Mouse (Mus musculus) midbrain, postnatal 0 days (tissue): ENCODE data around the gene Rag1. TPM values are rescaled to one million over a fixed set of nuclear protein-coding genes. Genes with fewer than 3 reads are reported as not detected.
A peak's percentile ranks its signal among the peaks of the same experiment; 100 is the strongest.

Source experiments
- ATAC-seq: fragments of 200-750 bp; cut with Nextera tagmentation; 2 replicates; pipeline ENCODE4 v1.8.0; 2017; ENCODE audit warnings: moderate number of reproducible peaks, mild to moderate bottlenecking, moderate TSS enrichment, moderate library complexity; ENCODE audit not compliant: low FRiP score
- DNase-seq: peaks from one replicate; pipeline ENCODE4 v3.0.0-alpha.2; 2015; ENCODE audit warnings: low spot score
- H3K27ac ChIP-seq: fragments of 300-500 bp; sonication (generic); 2 replicates; pipeline ENCODE4 v1.5.1; 2014; ENCODE audit warnings: low read depth, mild to moderate bottlenecking, low read length, mixed read lengths
- H3K27me3 ChIP-seq: fragments of 300-500 bp; sonication (generic); 2 replicates; pipeline ENCODE4 v1.6.1; 2014; ENCODE audit warnings: low read length, control low read depth, mixed read lengths; ENCODE audit not compliant: insufficient read depth
- H3K36me3 ChIP-seq: fragments of 300-500 bp; sonication (generic); 2 replicates; pipeline ENCODE4 v1.6.1; 2014; ENCODE audit warnings: low read length, control low read depth, mixed read lengths; ENCODE audit not compliant: insufficient read depth
- H3K4me1 ChIP-seq: fragments of 300-500 bp; sonication (generic); 2 replicates; pipeline ENCODE4 v1.6.1; 2014; ENCODE audit warnings: mild to moderate bottlenecking, control low read depth, antibody characterized with exemption, low read length, mixed read lengths; ENCODE audit not compliant: insufficient read depth
- H3K4me2 ChIP-seq: fragments of 300-500 bp; sonication (generic); 2 replicates; pipeline ENCODE4 v1.6.1; 2014; ENCODE audit warnings: low read depth, mild to moderate bottlenecking, low read length, mixed read lengths; ENCODE audit not compliant: poor library complexity, severe bottlenecking
- H3K4me3 ChIP-seq: fragments of 300-500 bp; sonication (generic); 2 replicates; pipeline ENCODE4 v1.5.1; 2014; ENCODE audit warnings: low read depth, mild to moderate bottlenecking, low read length, moderate library complexity
- H3K9ac ChIP-seq: fragments of 300-500 bp; sonication (generic); replicated peaks from 2 replicates; pipeline ENCODE4 v1.6.1; 2014; ENCODE audit warnings: mild to moderate bottlenecking, low read length, moderate library complexity, mixed read lengths; ENCODE audit not compliant: poor library complexity, severe bottlenecking
- H3K9me3 ChIP-seq: fragments of 300-500 bp; sonication (generic); 2 replicates; pipeline ENCODE4 v1.6.1; 2016; ENCODE audit warnings: low read length, control low read depth
- CTCF ChIP-seq: IDR thresholded peaks from 2 replicates; pipeline ENCODE4 v1.5.1; 2016; ENCODE audit warnings: antibody characterized with exemption, mild to moderate bottlenecking
- WGBS: fragments of 180-500 bp; shearing (Covaris S2); extraction: QIAGEN DNeasy Blood & Tissue Kit; methylation state at CpG from one replicate; pipeline ENCODE4 v1.1.7; 2014; 5-methylcytosine and 5-hydroxymethylcytosine counted together
- polyA plus RNA-seq: library from polyadenylated mRNA; unstranded; fragments of >200 nt; fragmentation: Nextera tagmentation; extraction: Ambion mirVana; gene quantifications from 2 replicates; pipeline ENCODE4 v1.2.1, GENCODE M21; 2015
- total RNA-seq: library from RNA; depleted of rRNA; stranded (reverse); fragments of >200 nt; gene quantifications from 2 replicates; pipeline ENCODE4 v1.2.3, GENCODE M21; 2014

Rag1 gene
- total and polyA plus RNA-seq, 2 experiments from 2014 or later, result 0.04 to 0.27 TPM

GRCm38 (mm10) chr2:101615464-101616305 lies 33.6 kb downstream of the Rag1 start:
- Histone ChIP-seq H3K4me3 (no peak overlapping the region), H3K9me3 (no peaks in the 10 kb centered on the region), H3K27me3 (no peaks in the 10 kb centered on the region), H3K9ac (no peak overlapping the region), H3K27ac (no peak overlapping the region), H3K36me3 (no peaks in the 10 kb centered on the region), H3K4me1 (no peaks in the 10 kb centered on the region), H3K4me2 (no peak overlapping the region)
- TF ChIP-seq CTCF, result no peak
- no peak for DNase-seq
- peak; percentile 41; the same call in 1 of the 2 replicates for ATAC-seq
- WGBS, result 55% methylated on average over 10 of the region's 10 CpGs

- DNase-seq, result no peak
- ATAC-seq, result no peak
These were observed 38.4 kb downstream of the Rag1 start for GRCm38 (mm10) chr2:101610861-101611260.

GRCm38 (mm10) chr2:101608232-101608894 lies 40.9 kb downstream of the Rag1 start:
- WGBS, result 45% methylated on average over 7 of the region's 7 CpGs
- Histone ChIP-seq H3K9ac (no peak overlapping the region), H3K27me3 (no peaks in the 10 kb centered on the region), H3K27ac (no peak overlapping the region), H3K36me3 (no peaks in the 10 kb centered on the region), H3K9me3 (no peaks in the 10 kb centered on the region), H3K4me3 (no peak overlapping the region), H3K4me1 (no peaks in the 10 kb centered on the region), H3K4me2 (no peak overlapping the region)
- ATAC-seq, result peak; percentile 52; the same call in 1 of the 2 replicates
- no peak for TF ChIP-seq CTCF
- peak; percentile 67 for DNase-seq

More at GRCm38 (mm10) chr2:101610861-101611260, 38.4 kb downstream of the Rag1 start:
- no peaks in the 10 kb centered on the region for H3K27me3 ChIP-seq
- H3K27ac ChIP-seq, result no peak overlapping the region
- no peak overlapping the region for H3K4me2 ChIP-seq
- no peak for TF ChIP-seq CTCF
- no peak overlapping the region for H3K4me3 ChIP-seq
- H3K9ac ChIP-seq, result no peak overlapping the region
- no peaks in the 10 kb centered on the region for H3K9me3 ChIP-seq
- WGBS, result 91% methylated on average over 3 of the region's 3 CpGs
- no peaks in the 10 kb centered on the region for H3K4me1 ChIP-seq
- H3K36me3 ChIP-seq, result no peaks in the 10 kb centered on the region

GRCm38 (mm10) chr2:101603099-101603498 lies 46.2 kb downstream of the Rag1 start:
- H3K9me3 ChIP-seq, result no peaks in the 10 kb centered on the region
- TF ChIP-seq CTCF, result no peak
- no peaks in the 10 kb centered on the region for H3K36me3 ChIP-seq
- DNase-seq (no peak), ATAC-seq (no peak)
- no peaks in the 10 kb centered on the region for H3K4me1 ChIP-seq
- no peaks in the 10 kb centered on the region for H3K27me3 ChIP-seq
- WGBS, result 98% methylated on average over 1 of the region's 1 CpGs
- H3K27ac ChIP-seq, result no peak overlapping the region
- no peak overlapping the region for H3K4me2 ChIP-seq
- no peak overlapping the region for H3K4me3 ChIP-seq
- no peak overlapping the region for H3K9ac ChIP-seq

GRCm38 (mm10) chr2:101600703-101601102 lies 48.6 kb downstream of the Rag1 start:
- 0 out of 2 replicates have a peak, but pooled peaks have one; percentile 31 for ATAC-seq
- H3K9ac ChIP-seq, result no peak overlapping the region
- H3K4me3 ChIP-seq, result no peak overlapping the region
- no peaks in the 10 kb centered on the region for H3K36me3 ChIP-seq
- no peak overlapping the region; the same call in 1 of the 2 replicates for H3K4me2 ChIP-seq
- peak; percentile 30 for TF ChIP-seq CTCF
- H3K27me3 ChIP-seq, result no peaks in the 10 kb centered on the region
- H3K4me1 ChIP-seq, result no peaks in the 10 kb centered on the region
- peak; percentile 60 for DNase-seq
- no peaks in the 10 kb centered on the region for H3K9me3 ChIP-seq
- H3K27ac ChIP-seq, result peak overlapping the region; percentile 21; the same call in 1 of the 2 replicates
- WGBS, result 10% methylated on average over 8 of the region's 8 CpGs
